Mouse (Mus musculus) megakaryocyte, embryonic 14.5 days (primary cell): ENCODE results near the gene Unc119b.

Source experiments
- FLI1 ChIP-seq: IDR thresholded peaks from 2 replicates; pipeline ENCODE4 v1.6.1; 2012; ENCODE audit warnings: low read length, inconsistent platforms, mixed read lengths
- GATA1 ChIP-seq: IDR thresholded peaks from 3 replicates; pipeline ENCODE4 v1.6.1; 2012; ENCODE audit warnings: mixed read lengths, low read length, inconsistent platforms, borderline replicate concordance

- TF ChIP-seq GATA1 (no peak), FLI1 (no peak)
Observed at GRCm38 (mm10) chr5:115129328-115129727, 5.4 kb downstream of the Unc119b start.
